Mouse (Mus musculus) lung, postnatal 0 days (tissue): ENCODE results near the gene Tnrc18. TPM values are rescaled to one million over a fixed set of nuclear protein-coding genes. Genes with fewer than 3 reads are reported as not detected.

Source experiments
- ATAC-seq: fragments of 200-750 bp; cut with Nextera tagmentation; 2 replicates; pipeline ENCODE4 v1.8.0; 2017; ENCODE audit warnings: moderate library complexity
- DNase-seq: peaks from one replicate; pipeline ENCODE4 v3.0.0-alpha.2; 2016; ENCODE audit warnings: low spot score
- H3K27ac ChIP-seq: fragments of 300-500 bp; sonication (generic); 2 replicates; pipeline ENCODE4 v1.5.1; 2014; ENCODE audit warnings: antibody characterized with exemption, mild to moderate bottlenecking, low read length, mixed read lengths
- H3K27me3 ChIP-seq: fragments of 300-500 bp; sonication (generic); replicated peaks from 2 replicates; pipeline ENCODE4 v1.6.1; 2014; ENCODE audit warnings: low read length, mixed read lengths; ENCODE audit not compliant: insufficient read depth
- H3K36me3 ChIP-seq: fragments of 300-500 bp; sonication (generic); 2 replicates; pipeline ENCODE4 v1.6.1; 2014; ENCODE audit warnings: low read length, mixed read lengths; ENCODE audit not compliant: insufficient read depth
- H3K4me1 ChIP-seq: fragments of 300-500 bp; sonication (generic); 2 replicates; pipeline ENCODE4 v1.6.1; 2014; ENCODE audit warnings: antibody characterized with exemption, low read depth, low read length, mixed read lengths; ENCODE audit not compliant: insufficient read depth
- H3K4me2 ChIP-seq: fragments of 300-500 bp; sonication (generic); replicated peaks from 2 replicates; pipeline ENCODE4 v1.6.1; 2014; ENCODE audit warnings: low read depth, mild to moderate bottlenecking, low read length, moderate library complexity, mixed read lengths
- H3K4me3 ChIP-seq: fragments of 300-500 bp; sonication (generic); 2 replicates; pipeline ENCODE4 v1.5.1; 2014; ENCODE audit warnings: low read depth, low read length
- H3K9ac ChIP-seq: fragments of 300-500 bp; sonication (generic); replicated peaks from 2 replicates; pipeline ENCODE4 v1.6.1; 2014; ENCODE audit warnings: low read depth, mild to moderate bottlenecking
- H3K9me3 ChIP-seq: fragments of 300-500 bp; sonication (generic); 2 replicates; pipeline ENCODE4 v1.6.1; 2016; ENCODE audit warnings: low read length, mixed read lengths
- CTCF ChIP-seq: IDR thresholded peaks from 2 replicates; pipeline ENCODE4 v1.5.1; 2016; ENCODE audit warnings: antibody characterized with exemption, mild to moderate bottlenecking
- EP300 ChIP-seq: IDR thresholded peaks from 2 replicates; pipeline ENCODE4 v1.6.1; 2016; ENCODE audit warnings: antibody characterized with exemption, mild to moderate bottlenecking, control low read depth
- WGBS: fragments of 180-500 bp; shearing (Covaris S2); extraction: QIAGEN DNeasy Blood & Tissue Kit; methylation state at CpG from one replicate; pipeline ENCODE4 v1.1.7; 2014; 5-methylcytosine and 5-hydroxymethylcytosine counted together
- polyA plus RNA-seq: library from polyadenylated mRNA; unstranded; fragments of >200 nt; fragmentation: Nextera tagmentation; extraction: Ambion mirVana; gene quantifications from 2 replicates; pipeline ENCODE4 v1.2.1, GENCODE M21; 2015

Tnrc18 gene
- polyA plus RNA-seq = 16.6 and 24.9 TPM in 2 replicates

DNA sequence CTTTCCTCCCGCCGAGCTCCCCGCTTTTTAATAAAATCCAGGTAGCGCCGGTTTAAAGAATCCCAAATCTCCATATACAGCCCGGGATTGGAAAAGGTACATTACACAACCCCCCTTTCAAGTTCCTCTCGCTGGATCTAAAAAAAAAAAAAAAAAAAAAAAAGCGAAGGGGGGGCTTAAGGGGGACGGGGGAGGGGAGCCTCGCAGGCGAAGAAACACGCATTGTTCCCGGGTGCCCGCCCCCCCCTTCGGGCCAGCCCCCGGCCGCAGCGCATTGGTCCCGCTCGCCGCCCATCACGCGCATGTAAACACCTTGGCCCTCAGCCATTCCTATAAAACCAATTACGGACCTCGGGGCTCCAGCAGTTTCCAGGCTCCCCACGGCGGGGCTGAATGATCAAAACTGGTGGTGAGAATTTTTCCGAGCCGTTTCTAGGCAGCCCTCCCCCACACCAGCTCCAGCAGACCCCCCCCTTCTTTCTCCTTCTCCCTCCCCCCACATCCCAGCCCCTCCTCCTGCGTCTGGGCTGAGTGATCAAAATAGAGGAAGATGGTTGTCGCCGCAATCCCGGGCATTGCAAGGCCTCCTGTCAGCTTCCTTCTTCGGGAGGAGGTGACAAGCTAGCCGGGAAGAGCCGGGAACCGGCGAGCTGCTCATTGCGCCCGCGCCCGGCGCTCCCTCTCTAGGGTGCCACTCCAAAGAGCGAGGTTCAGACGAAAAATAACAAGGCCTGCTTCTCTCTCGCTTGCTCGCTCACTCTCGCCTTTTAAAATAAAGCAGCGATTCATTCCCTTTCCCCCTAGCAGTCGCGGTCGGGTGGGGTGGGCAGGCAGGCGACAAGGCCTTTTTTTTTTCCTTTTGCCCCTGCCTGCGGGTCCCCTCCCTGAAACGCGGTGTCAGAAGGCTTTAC is at the start of gene Tnrc18:
TSS of gene Tnrc18 (minus strand) at position 139 of the 911 bp plus-strand sequence.
- DNase-seq (peak; percentile 99), ATAC-seq (peak; percentile 72)
- H3K4me1 ChIP-seq = peaks cover 3% of the 10 kb centered on the region; the same call in 1 of the 2 replicates
- TF ChIP-seq EP300 = peak; percentile 86
- no peak for TF ChIP-seq CTCF
- H3K9ac ChIP-seq = peak within 1 kb of the TSS; percentile 100
- H3K4me2 ChIP-seq = peak within 1 kb of the TSS; percentile 95
- H3K36me3 ChIP-seq = no peaks in the 10 kb centered on the region
- H3K9me3 ChIP-seq = no peaks in the 10 kb centered on the region
- WGBS = 0% methylated on average over 54 of the region's 56 CpGs
- H3K4me3 ChIP-seq = peak within 1 kb of the TSS; percentile 96
- H3K27me3 ChIP-seq = no peaks in the 10 kb centered on the region
- peak within 1 kb of the TSS; percentile 100 for H3K27ac ChIP-seq

DNA sequence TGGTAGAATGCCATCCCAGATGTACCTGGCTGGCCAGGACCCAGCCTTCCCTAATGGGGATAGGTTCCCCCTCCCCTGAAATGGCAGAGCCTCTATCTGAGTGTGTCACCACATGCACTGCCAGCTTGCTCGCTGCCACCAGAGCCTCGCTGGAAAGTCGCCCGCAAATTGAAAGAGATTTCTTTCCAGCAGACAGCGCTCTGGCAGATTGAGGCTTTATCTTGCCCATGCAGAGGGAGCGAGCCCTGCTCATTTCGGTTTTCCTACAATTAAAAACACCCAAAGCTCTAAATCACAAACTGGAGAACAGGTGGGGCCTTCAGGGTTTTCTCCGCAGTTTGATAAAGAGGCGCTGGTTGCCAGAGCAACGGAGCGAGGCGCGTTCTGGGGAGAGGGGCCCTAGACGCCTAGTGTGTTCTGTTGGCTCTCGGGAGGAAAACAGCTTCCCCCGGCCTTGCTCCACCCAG is 40.3 kb upstream of the Tnrc18 start:
- Histone ChIP-seq H3K4me2 (no peak overlapping the region), H3K9me3 (no peaks in the 10 kb centered on the region), H3K36me3 (no peaks in the 10 kb centered on the region), H3K27me3 (no peaks in the 10 kb centered on the region), H3K9ac (no peak overlapping the region), H3K4me3 (no peak overlapping the region), H3K27ac (no peak overlapping the region), H3K4me1 (no peaks in the 10 kb centered on the region)
- no peak for ATAC-seq
- no peak for DNase-seq
- TF ChIP-seq CTCF (no peak), EP300 (no peak)
- 58% methylated on average over 16 of the region's 16 CpGs for WGBS

- Histone ChIP-seq H3K4me2 (no peak overlapping the region), H3K4me1 (no peaks in the 10 kb centered on the region), H3K4me3 (no peak overlapping the region), H3K27ac (no peak overlapping the region), H3K27me3 (no peaks in the 10 kb centered on the region), H3K9ac (no peak overlapping the region), H3K9me3 (no peaks in the 10 kb centered on the region), H3K36me3 (no peaks in the 10 kb centered on the region)
- 79% methylated on average over 4 of the region's 4 CpGs for WGBS
- ATAC-seq (no peak), DNase-seq (no peak)
- TF ChIP-seq EP300 (no peak), CTCF (peak; percentile 17; the same call in 1 of the 2 replicates)
Measured at GRCm38 (mm10) chr5:142856408-142856807, 38.9 kb upstream of the Tnrc18 start.

GRCm38 (mm10) chr5:142854877-142855276 is 37.4 kb upstream of the Tnrc18 start:
- Histone ChIP-seq H3K9ac (no peak overlapping the region), H3K27me3 (no peaks in the 10 kb centered on the region), H3K4me3 (no peak overlapping the region), H3K27ac (no peak overlapping the region), H3K4me2 (no peak overlapping the region), H3K4me1 (no peaks in the 10 kb centered on the region), H3K9me3 (no peaks in the 10 kb centered on the region), H3K36me3 (no peaks in the 10 kb centered on the region)
- TF ChIP-seq CTCF = peak; percentile 75
- TF ChIP-seq EP300 = no peak
- ATAC-seq (no peak), DNase-seq (peak; percentile 42)
- WGBS = 78% methylated on average over 10 of the region's 10 CpGs

DNA sequence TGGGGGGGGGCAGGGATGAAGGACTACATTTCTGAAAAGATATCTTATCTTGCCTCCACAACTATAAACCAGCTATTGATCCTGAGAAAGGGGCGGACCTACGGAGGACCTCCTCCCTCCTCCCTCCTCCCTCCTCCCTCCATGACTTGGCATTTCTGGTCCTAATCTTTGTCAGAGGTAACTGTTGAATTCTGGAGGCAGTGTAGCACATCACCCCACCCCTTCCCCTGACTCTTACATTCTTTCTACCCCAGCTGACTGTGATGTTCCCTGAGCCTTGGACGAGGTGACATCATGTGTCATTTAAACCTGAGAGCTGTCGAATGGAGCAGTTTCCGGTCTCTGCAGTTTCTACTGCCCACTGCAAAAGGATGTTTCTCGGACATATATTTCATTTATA is 36.1 kb upstream of the Tnrc18 start:
- DNase-seq = no peak
- Histone ChIP-seq H3K27ac (no peak overlapping the region), H3K4me2 (no peak overlapping the region), H3K36me3 (no peaks in the 10 kb centered on the region), H3K4me3 (no peak overlapping the region), H3K4me1 (no peaks in the 10 kb centered on the region), H3K27me3 (no peaks in the 10 kb centered on the region), H3K9me3 (no peaks in the 10 kb centered on the region), H3K9ac (no peak overlapping the region)
- WGBS = 62% methylated on average over 6 of the region's 6 CpGs
- ATAC-seq = no peak
- TF ChIP-seq CTCF = no peak
- no peak for TF ChIP-seq EP300

GRCm38 (mm10) chr5:142851681-142852049 is 34.2 kb upstream of the Tnrc18 start:
- DNase-seq (peak; percentile 18), ATAC-seq (no peak)
- no peaks in the 10 kb centered on the region for H3K4me1 ChIP-seq
- no peak overlapping the region for H3K27ac ChIP-seq
- H3K9me3 ChIP-seq = no peaks in the 10 kb centered on the region
- H3K27me3 ChIP-seq = no peaks in the 10 kb centered on the region
- no peak overlapping the region for H3K4me2 ChIP-seq
- H3K9ac ChIP-seq = no peak overlapping the region
- WGBS = 52% methylated on average over 5 of the region's 5 CpGs
- TF ChIP-seq EP300 (no peak), CTCF (no peak)
- no peak overlapping the region for H3K4me3 ChIP-seq
- H3K36me3 ChIP-seq = no peaks in the 10 kb centered on the region
